In genomic region chr16:73120568-73120967, GRCm38 (mm10) we compare ENCODE assay signal across 22 mouse cellular contexts.
DNase-seq lines count a peak whose midpoint lies in the region; ATAC-seq lines count a peak whose summit lies in the region.
"Had no signal": no experiment of that assay in that cellular context is flagged by ENCODE, and none has a peak within 500 bp of the region (broad histone marks: within the 10 kb centered on the region; RNA-seq: fewer than 3 reads in every experiment).

No protein-coding gene starts in this region.

- no peaks in the 10 kb centered on the region for H3K36me3 ChIP-seq in embryonic facial prominence, embryonic 15.5 days
- H3K36me3 ChIP-seq in heart, embryonic 11.5 days (ENCODE audit: control insufficient read depth, insufficient read depth, low read length) = no peaks in the 10 kb centered on the region
- H3K36me3 ChIP-seq: embryonic facial prominence, embryonic 12.5 days; forebrain, embryonic 12.5 days; G1E; hindbrain, embryonic 13.5 days; intestine, embryonic 15.5 days had no signal

- no peaks in the 10 kb centered on the region for H3K9me3 ChIP-seq in embryonic facial prominence, embryonic 15.5 days (replicated peaks)
- H3K9me3 ChIP-seq in heart, embryonic 11.5 days (replicated peaks; ENCODE audit: control insufficient read depth, low read length) = no peaks in the 10 kb centered on the region
- H3K9me3 ChIP-seq: embryonic facial prominence, embryonic 12.5 days; forebrain, embryonic 12.5 days; hindbrain, embryonic 13.5 days; intestine, embryonic 15.5 days had no signal

- peak; percentile 43; the same call in 1 of the 2 replicates for ATAC-seq in embryonic facial prominence, embryonic 15.5 days (ENCODE audit: insufficient number of reproducible peaks, low FRiP score, low TSS enrichment, low read depth)
- no peak for ATAC-seq in heart, embryonic 11.5 days (replicated peaks; ENCODE audit: insufficient number of reproducible peaks, low FRiP score, low TSS enrichment)
- ATAC-seq: activated CD4-positive, CD25-positive, alpha-beta regulatory T cell, adult 4 months; forebrain, postnatal 0 days; intestine, embryonic 15.5 days had no signal

- peak; percentile 38 for DNase-seq in embryo, embryonic 10.5 days (ENCODE audit: low spot score)
- no peak for DNase-seq in embryo, embryonic 9.5 days (ENCODE audit: extremely low spot score)
- peak; percentile 83 for DNase-seq in ES-CJ7 (ENCODE audit: low read depth, low spot score)
- DNase-seq in left cerebral cortex, postnatal 4 days = no peak
- DNase-seq in kidney, adult 8-10 months = no peak
- DNase-seq: adrenal gland, postnatal 14 days; cerebellum, adult 2 months; cerebellum, postnatal 10 days; forebrain, postnatal 0 days; gastrocnemius, adult 2 months; gastrocnemius, postnatal 25 days; heart, postnatal 10 days; heart, postnatal 4 days; kidney, adult 18-20 months had no signal

- H3K9ac ChIP-seq in embryonic facial prominence, embryonic 15.5 days = no peak overlapping the region
- no peak overlapping the region for H3K9ac ChIP-seq in heart, embryonic 11.5 days (ENCODE audit: low read depth, low read length)
- H3K9ac ChIP-seq: embryonic facial prominence, embryonic 12.5 days; forebrain, embryonic 12.5 days; forebrain, postnatal 0 days; hindbrain, embryonic 13.5 days; intestine, embryonic 15.5 days had no signal

- no peak overlapping the region for H3K27ac ChIP-seq in embryonic facial prominence, embryonic 15.5 days (replicated peaks)
- H3K27ac ChIP-seq in heart, embryonic 11.5 days (ENCODE audit: low read depth, low read length) = no peak overlapping the region
- H3K27ac ChIP-seq: embryonic facial prominence, embryonic 12.5 days; forebrain, embryonic 12.5 days; gastrocnemius, adult 2 months; hindbrain, embryonic 13.5 days; intestine, embryonic 15.5 days had no signal

- H3K27me3 ChIP-seq in embryonic facial prominence, embryonic 15.5 days = no peaks in the 10 kb centered on the region
- no peaks in the 10 kb centered on the region for H3K27me3 ChIP-seq in heart, embryonic 11.5 days (ENCODE audit: control insufficient read depth, insufficient read depth, low read length)
- H3K27me3 ChIP-seq: embryonic facial prominence, embryonic 12.5 days; forebrain, embryonic 12.5 days; intestine, embryonic 15.5 days had no signal

- no peak overlapping the region for H3K4me2 ChIP-seq in embryonic facial prominence, embryonic 15.5 days (replicated peaks)
- H3K4me2 ChIP-seq in heart, embryonic 11.5 days = no peak overlapping the region
- H3K4me2 ChIP-seq: embryonic facial prominence, embryonic 12.5 days; forebrain, embryonic 12.5 days; hindbrain, embryonic 13.5 days; intestine, embryonic 15.5 days had no signal

- intact Hi-C loops in left cerebral cortex, postnatal 4 days (cut with DNase I) = no loop called here

- no peaks in the 10 kb centered on the region for H3K4me1 ChIP-seq in embryonic facial prominence, embryonic 15.5 days
- no peaks in the 10 kb centered on the region for H3K4me1 ChIP-seq in heart, embryonic 11.5 days (ENCODE audit: control insufficient read depth, insufficient read depth, low read length)
- H3K4me1 ChIP-seq: embryonic facial prominence, embryonic 12.5 days; forebrain, embryonic 12.5 days; hindbrain, embryonic 13.5 days; intestine, embryonic 15.5 days had no signal

- H3K4me3 ChIP-seq in embryonic facial prominence, embryonic 15.5 days (replicated peaks) = no peak overlapping the region
- H3K4me3 ChIP-seq in heart, embryonic 11.5 days (ENCODE audit: low read depth, low read length) = no peak overlapping the region
- H3K4me3 ChIP-seq: embryonic facial prominence, embryonic 12.5 days; forebrain, embryonic 12.5 days; gastrocnemius, adult 2 months; hindbrain, embryonic 13.5 days; intestine, embryonic 15.5 days had no signal

Comparison
In these comparisons a context has a peak if more than half of its experiments do, and no peak if none do; other contexts are left out.
1. DNase-seq: peak in embryo, embryonic 10.5 days (single experiment) and ES-CJ7 (single experiment); none in embryo, embryonic 9.5 days (single experiment), left cerebral cortex, postnatal 4 days (single experiment) and kidney, adult 8-10 months (0 of 2).